Mouse (Mus musculus) liver, embryonic 14.5 days (tissue): ENCODE measurements around the gene Slc26a8. TPM values are rescaled to one million over a fixed set of nuclear protein-coding genes. Genes with fewer than 3 reads are reported as not detected.
A peak's percentile ranks its signal among the peaks of the same experiment; 100 is the strongest.
"Not testable (repeated sequence)": the region's sequence is repeated elsewhere in the genome, so short reads cannot be mapped to it uniquely, and the experiment has no call there.

Experiments used
- ATAC-seq: fragments of 200-750 bp; cut with Nextera tagmentation; 2 replicates; pipeline ENCODE4 v1.8.0; 2017; ENCODE audit warnings: moderate number of reproducible peaks, mild to moderate bottlenecking, moderate library complexity; ENCODE audit not compliant: insufficient read depth
- DNase-seq, 3 experiments: peaks; one replicate each; pipeline ENCODE4 v3.0.0-alpha.2; 2012 to 2013; ENCODE audit warnings: low read depth in 3 of 3, low spot score in 3 of 3
- H3K27ac ChIP-seq: fragments of 300-500 bp; sonication (generic); 2 replicates; pipeline ENCODE4 v1.5.1; 2014; ENCODE audit warnings: moderate library complexity, mild to moderate bottlenecking, control low read depth, inconsistent platforms
- H3K27me3 ChIP-seq: fragments of 300-500 bp; sonication (generic); 2 replicates; pipeline ENCODE4 v1.6.1; 2014; ENCODE audit warnings: mild to moderate bottlenecking, low read length, moderate library complexity; ENCODE audit not compliant: control insufficient read depth, insufficient read depth
- H3K36me3 ChIP-seq: fragments of 300-500 bp; sonication (generic); replicated peaks from 2 replicates; pipeline ENCODE4 v1.6.1; 2014; ENCODE audit warnings: low read depth; ENCODE audit not compliant: control insufficient read depth, insufficient read depth
- H3K4me1 ChIP-seq, 2 experiments: fragments of 200-500 bp in 1 of 2; fragments of 300-500 bp in 1 of 2; sonication (generic) in 1 of 2; replicated peaks; 2 replicates each; pipeline ENCODE4 v1.6.1; 2012 to 2014; ENCODE audit warnings: antibody characterized with exemption in 1 of 2, inconsistent platforms in 1 of 2, low read length in 1 of 2; ENCODE audit not compliant: control insufficient read depth in 2 of 2, insufficient read depth in 2 of 2
- H3K4me2 ChIP-seq: fragments of 300-500 bp; sonication (generic); 2 replicates; pipeline ENCODE4 v1.6.1; 2014; ENCODE audit warnings: low read depth, mild to moderate bottlenecking, control low read depth, moderate library complexity
- H3K4me3 ChIP-seq, 2 experiments: fragments of 200-500 bp in 1 of 2; fragments of 300-500 bp in 1 of 2; sonication (generic) in 1 of 2; 2 replicates each; pipeline ENCODE4 v1.5.1; 2012 to 2014; ENCODE audit warnings: low read depth in 2 of 2, low read length in 2 of 2, mild to moderate bottlenecking in 2 of 2, control low read depth in 1 of 2, inconsistent platforms in 1 of 2, moderate library complexity in 1 of 2; ENCODE audit not compliant: insufficient read depth in 1 of 2
- H3K9ac ChIP-seq: fragments of 300-500 bp; sonication (generic); replicated peaks from 2 replicates; pipeline ENCODE4 v1.6.1; 2014; ENCODE audit warnings: mild to moderate bottlenecking, control low read depth, moderate library complexity
- H3K9me3 ChIP-seq: fragments of 300-500 bp; sonication (generic); 2 replicates; pipeline ENCODE4 v1.6.1; 2016; ENCODE audit warnings: low read length, mixed read lengths; ENCODE audit not compliant: control insufficient read depth
- CTCF ChIP-seq: IDR thresholded peaks from 2 replicates; pipeline ENCODE4 v1.5.1; 2016; ENCODE audit warnings: antibody characterized with exemption, low read depth, control low read depth
- EP300 ChIP-seq: IDR thresholded peaks from 2 replicates; pipeline ENCODE4 v1.6.1; 2016; ENCODE audit warnings: antibody characterized with exemption, low read depth
- WGBS: fragments of 180-500 bp; shearing (Covaris S2); extraction: QIAGEN DNeasy Blood & Tissue Kit; methylation state at CpG from one replicate; pipeline ENCODE4 v1.1.7; 2014; ENCODE audit not compliant: insufficient replicate concordance; 5-methylcytosine and 5-hydroxymethylcytosine counted together
- polyA plus RNA-seq, 2 experiments: library from polyadenylated mRNA; depleted of rRNA in 1 of 2; stranded (reverse) in 1 of 2; unstranded in 1 of 2; fragments of >200 nt; fragmentation: Nextera tagmentation in 1 of 2; extraction: Ambion mirVana in 1 of 2; gene quantifications; 2 replicates each; pipeline versions ENCODE4 v1.2.1 to v1.2.3; 2012 to 2014

Gene Slc26a8
- polyA plus RNA-seq (2012; rRNA removed), result 0.26 and 0.35 TPM in 2 replicates
- polyA plus RNA-seq (2014; fragmentation: Nextera tagmentation; extraction: Ambion mirVana), result 0.11 and 0.21 TPM in 2 replicates

DNA sequence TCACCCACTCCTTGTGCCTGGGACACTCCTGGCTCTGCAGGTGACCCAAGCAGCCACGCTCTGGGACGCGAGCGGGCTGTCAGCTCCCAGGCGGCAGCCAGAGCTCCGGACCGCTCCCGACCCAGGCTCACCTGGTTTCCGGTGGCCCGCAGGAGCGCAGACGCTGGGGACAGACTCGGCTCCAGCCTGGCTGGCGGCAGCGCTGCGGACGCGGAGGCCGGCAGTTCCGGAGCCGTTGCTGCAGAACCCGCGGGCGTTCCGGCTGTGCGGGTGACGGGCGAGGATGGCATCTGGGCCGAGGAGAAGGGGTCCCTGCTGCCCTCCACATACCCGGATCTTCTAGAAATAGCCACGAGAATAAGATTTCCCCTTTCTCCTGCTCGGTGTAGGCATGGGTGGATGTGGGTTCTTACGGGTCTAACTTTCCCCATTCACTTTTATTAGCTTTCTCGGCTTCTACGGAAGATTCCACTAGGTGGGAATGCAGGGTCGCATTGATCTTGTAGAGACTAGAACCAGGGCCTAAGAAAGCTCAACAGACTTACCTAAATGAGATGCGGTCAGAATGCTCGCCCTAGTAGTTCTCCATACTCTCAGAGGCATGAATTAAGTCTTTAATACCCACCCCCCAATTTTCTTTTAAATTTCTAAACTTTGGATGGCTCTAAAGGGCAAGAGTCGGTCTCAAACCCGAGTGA, at the start of gene Slc26a8:
Gene Slc26a8, minus strand, starts transcription at position 648 of the 698 bp plus-strand sequence.
- 8% methylated on average over 40 of the region's 40 CpGs for WGBS
- ATAC-seq (no peak), DNase-seq (no peak)
- Histone ChIP-seq H3K9me3 (no peaks in the 10 kb centered on the region), H3K27me3 (no peaks in the 10 kb centered on the region), H3K36me3 (0 out of 2 replicates have a peak, but pooled peaks cover 6% of the 10 kb centered on the region), H3K27ac (peak within 1 kb of the TSS; percentile 86), H3K4me2 (peak within 1 kb of the TSS; percentile 76), H3K4me3 (peak within 1 kb of the TSS; percentile 81 to 100), H3K4me1 (peaks cover 16 to 20% of the 10 kb centered on the region in 2 experiments), H3K9ac (peak within 1 kb of the TSS; percentile 79)
- TF ChIP-seq CTCF, result no peak
- TF ChIP-seq EP300, result no peak

DNA sequence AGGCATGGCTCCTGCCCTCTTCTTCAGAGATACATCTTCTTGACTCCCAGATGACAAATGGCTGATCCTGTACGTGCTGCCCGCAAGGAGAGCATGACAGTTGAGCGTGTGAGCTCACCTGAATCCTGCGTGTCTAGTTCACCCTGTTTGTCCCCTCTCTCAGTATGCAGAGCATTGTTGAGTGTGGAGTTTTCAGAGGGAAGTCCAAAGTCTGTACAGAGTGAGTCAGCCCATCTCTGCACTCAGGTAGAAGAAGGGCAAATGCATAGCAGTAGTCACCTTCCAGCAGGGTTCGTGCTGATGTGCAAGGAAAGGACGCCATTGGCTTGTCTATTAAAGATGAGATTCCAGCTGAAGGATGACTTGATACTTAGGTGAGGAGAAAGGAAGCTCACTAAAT, 49.2 kb upstream of the Slc26a8 start:
- no peak overlapping the region for H3K9ac ChIP-seq
- no peak for ATAC-seq
- DNase-seq, result no peak
- H3K4me3 ChIP-seq, result no peak overlapping the region
- 86% methylated on average over 6 of the region's 6 CpGs for WGBS
- H3K36me3 ChIP-seq, result peaks cover 40% of the 10 kb centered on the region
- H3K4me2 ChIP-seq, result no peak overlapping the region
- H3K27me3 ChIP-seq, result no peaks in the 10 kb centered on the region
- H3K4me1 ChIP-seq, result 0 out of 4 replicates have a peak, but pooled peaks cover 0 to 6% of the 10 kb centered on the region in 2 experiments
- TF ChIP-seq EP300 (no peak), CTCF (no peak)
- H3K9me3 ChIP-seq, result no peaks in the 10 kb centered on the region
- no peak overlapping the region for H3K27ac ChIP-seq

DNA sequence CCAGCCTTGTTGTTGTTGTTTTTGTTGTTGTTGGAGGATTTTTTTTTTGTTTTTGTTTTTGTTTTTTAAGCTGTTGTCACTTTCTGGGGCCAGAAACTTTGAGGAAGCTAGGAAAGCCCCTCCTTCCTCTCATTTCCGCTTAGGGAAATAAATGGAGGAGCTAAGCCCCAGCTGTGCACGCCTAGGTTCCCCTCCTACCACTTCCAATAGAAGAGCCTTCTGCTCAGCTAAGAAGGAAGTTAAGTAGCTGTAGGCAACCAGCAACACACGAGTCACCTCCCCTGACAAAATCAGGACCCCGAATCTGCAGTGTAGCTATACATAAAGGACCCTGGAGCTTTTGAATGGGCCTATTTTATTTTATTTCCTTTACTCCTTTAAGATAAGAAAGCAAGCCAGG, 47.9 kb upstream of the Slc26a8 start:
- Histone ChIP-seq H3K27me3 (no peaks in the 10 kb centered on the region), H3K4me3 (no peak overlapping the region), H3K9ac (no peak overlapping the region), H3K27ac (no peak overlapping the region), H3K4me2 (no peak overlapping the region), H3K4me1 (0 out of 4 replicates have a peak, but pooled peaks cover 0 to 6% of the 10 kb centered on the region in 2 experiments), H3K9me3 (no peaks in the 10 kb centered on the region), H3K36me3 (peaks cover 31% of the 10 kb centered on the region)
- WGBS, result 59% methylated on average over 4 of the region's 4 CpGs
- DNase-seq (no peak), ATAC-seq (no peak)
- TF ChIP-seq EP300 (no peak), CTCF (no peak)

DNA sequence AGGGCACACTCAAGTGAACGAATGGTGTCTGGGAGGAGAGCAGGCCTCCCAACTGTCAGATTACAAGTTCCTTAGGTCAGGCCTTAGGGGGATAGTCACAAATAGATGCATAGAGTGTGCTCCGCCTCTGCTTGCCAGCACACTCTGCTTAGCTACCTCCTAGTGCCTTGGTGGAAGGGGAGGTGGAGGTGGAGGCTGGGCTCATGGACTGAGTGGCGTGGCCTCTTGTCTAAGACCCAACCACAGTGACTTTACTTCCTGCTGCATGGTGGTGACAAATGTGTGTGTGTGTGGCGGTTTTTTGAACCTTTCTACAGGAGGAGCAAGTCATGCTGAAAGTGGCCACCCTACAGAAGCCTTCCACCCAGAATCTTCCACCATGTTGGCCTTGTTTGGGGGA, 46.5 kb upstream of the Slc26a8 start:
- Histone ChIP-seq H3K4me2 (no peak overlapping the region), H3K36me3 (peaks cover 33% of the 10 kb centered on the region), H3K27me3 (no peaks in the 10 kb centered on the region), H3K4me3 (no peak overlapping the region), H3K27ac (no peak overlapping the region), H3K9ac (no peak overlapping the region), H3K4me1 (0 out of 4 replicates have a peak, but pooled peaks cover 0 to 6% of the 10 kb centered on the region in 2 experiments), H3K9me3 (no peaks in the 10 kb centered on the region)
- ATAC-seq (0 out of 2 replicates have a peak, but pooled peaks have one; percentile 13), DNase-seq (no peak)
- TF ChIP-seq CTCF (no peak), EP300 (no peak)
- whole genome bisulfite sequencing, result 52% methylated on average over 4 of the region's 4 CpGs

DNA sequence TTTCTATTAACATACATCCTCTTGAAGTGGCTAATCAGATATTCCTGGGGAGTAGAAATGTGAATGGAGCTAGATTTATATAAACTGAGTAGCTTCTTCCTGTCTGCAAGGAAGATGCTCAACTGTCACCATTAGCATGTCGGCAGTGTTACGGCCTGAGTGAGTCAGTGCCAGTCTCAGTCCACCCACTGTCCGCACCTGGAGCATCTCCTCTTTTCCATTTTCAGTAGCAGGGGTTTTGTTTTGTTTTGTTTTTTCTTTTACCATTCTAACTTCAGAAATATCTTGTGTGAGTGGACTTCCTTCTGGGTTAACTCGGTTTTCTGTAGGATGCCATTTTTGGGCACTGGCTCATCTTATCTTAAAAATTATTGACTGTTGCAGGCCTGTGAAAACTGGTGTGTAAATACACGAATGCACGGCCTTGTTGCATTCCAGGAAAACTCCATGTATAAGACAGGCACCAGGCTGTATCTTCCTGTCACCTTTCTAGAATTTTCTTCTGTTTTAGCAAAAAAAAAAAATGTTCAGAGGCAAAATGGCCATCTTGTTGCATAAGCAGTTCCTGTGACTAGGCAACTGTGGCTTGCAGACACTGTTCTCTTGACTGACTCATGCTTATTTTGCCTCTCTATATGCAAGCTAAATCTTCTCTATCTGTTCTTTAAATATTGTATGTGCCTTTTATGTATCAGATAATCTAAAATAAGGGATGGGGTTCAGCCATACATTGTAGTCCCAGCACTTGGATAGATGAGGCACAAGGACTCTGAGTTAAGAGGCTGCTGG, 45.5 kb upstream of the Slc26a8 start:
- DNase-seq (no peak), ATAC-seq (no peak)
- H3K27me3 ChIP-seq, result no peaks in the 10 kb centered on the region
- no peak overlapping the region for H3K4me2 ChIP-seq
- H3K27ac ChIP-seq, result no peak overlapping the region
- WGBS, result 60% methylated on average over 6 of the region's 6 CpGs
- peaks cover 35% of the 10 kb centered on the region for H3K36me3 ChIP-seq
- H3K4me1 ChIP-seq, result 0 out of 4 replicates have a peak, but pooled peaks cover 0 to 6% of the 10 kb centered on the region in 2 experiments
- no peak overlapping the region for H3K9ac ChIP-seq
- TF ChIP-seq EP300 (no peak), CTCF (no peak)
- no peaks in the 10 kb centered on the region for H3K9me3 ChIP-seq
- H3K4me3 ChIP-seq, result no peak overlapping the region

DNA sequence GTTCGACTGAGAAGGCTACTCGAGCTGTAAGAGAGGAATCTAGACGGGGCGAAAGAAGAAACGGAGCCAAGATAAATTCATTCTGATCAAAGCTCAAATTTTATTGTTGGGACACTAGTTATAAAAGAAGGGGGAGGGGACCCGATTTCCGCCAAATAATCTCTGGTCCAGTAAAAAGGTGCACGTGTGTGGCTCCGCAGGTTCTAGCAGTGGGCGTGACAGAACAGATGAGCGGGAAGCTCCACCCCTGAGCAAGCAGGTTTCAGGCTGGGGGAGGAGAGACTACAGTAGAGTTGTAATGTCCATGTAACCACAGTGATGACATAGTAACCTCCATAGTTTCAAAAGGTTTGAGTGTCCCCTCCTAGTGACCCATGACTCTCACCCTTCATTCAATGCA, 37.5 kb upstream of the Slc26a8 start:
- not testable (repeated sequence) for H3K27me3 ChIP-seq, H3K27ac ChIP-seq, H3K9me3 ChIP-seq, H3K9ac ChIP-seq, DNase-seq, H3K4me2 ChIP-seq, ATAC-seq, H3K4me1 ChIP-seq, H3K4me3 ChIP-seq
- H3K36me3 ChIP-seq, result peaks cover 74% of the 10 kb centered on the region
- 84% methylated on average over 11 of the region's 11 CpGs for WGBS
